Mouse (Mus musculus): ENCODE results near the gene Socs4.
"Not testable (repeated sequence)": the region's sequence is repeated elsewhere in the genome, so short reads cannot be mapped to it uniquely, and the experiment has no call there.

The Socs4 gene

GRCm38 (mm10) chr14:47286215-47286614 lies 9.5 kb downstream of the Socs4 start:
- DNase-seq (ENCODE audit: extremely low spot score, low read depth, low spot score): no peak

- no peak for DNase-seq (ENCODE audit: extremely low spot score, low read depth, low spot score)
Observed at GRCm38 (mm10) chr14:47287021-47287420, 10.3 kb downstream of the Socs4 start.

GRCm38 (mm10) chr14:47291772-47292171 lies 15.0 kb downstream of the Socs4 start:
- DNase-seq (ENCODE audit: extremely low spot score, low read depth, low spot score): no peak

- DNase-seq (ENCODE audit: extremely low spot score, low read depth, low spot score): no peak
Observed at GRCm38 (mm10) chr14:47294136-47294535, 17.4 kb downstream of the Socs4 start.

GRCm38 (mm10) chr14:47296232-47296631 lies 19.5 kb downstream of the Socs4 start:
- no peak for DNase-seq (ENCODE audit: extremely low spot score, low read depth, low spot score)

- peak; percentile 44 for DNase-seq (ENCODE audit: extremely low spot score, low read depth, low spot score)
Observed at GRCm38 (mm10) chr14:47297785-47298407, 21.2 kb downstream of the Socs4 start, which contains the start of gene Mapk1ip1l. Gene Mapk1ip1l (plus strand): TSS chr14:47298266.

- DNase-seq (ENCODE audit: extremely low spot score, low read depth, low spot score): no peak
Observed at GRCm38 (mm10) chr14:47298408-47298792, 21.7 kb downstream of the Socs4 start.

- DNase-seq (ENCODE audit: extremely low spot score, low read depth, low spot score): peak; percentile 44
Observed at GRCm38 (mm10) chr14:47298819-47299261, 22.1 kb downstream of the Socs4 start.

GRCm38 (mm10) chr14:47302885-47303680 lies 26.4 kb downstream of the Socs4 start:
- no peak for DNase-seq (ENCODE audit: extremely low spot score, low read depth, low spot score)

- DNase-seq (ENCODE audit: extremely low spot score, low read depth, low spot score): no peak
Observed at GRCm38 (mm10) chr14:47304814-47305405, 28.2 kb downstream of the Socs4 start.

GRCm38 (mm10) chr14:47305933-47306332 lies 29.2 kb downstream of the Socs4 start:
- no peak for DNase-seq (ENCODE audit: extremely low spot score, low read depth, low spot score)

GRCm38 (mm10) chr14:47307669-47308068 lies 30.9 kb downstream of the Socs4 start:
- no peak for DNase-seq (ENCODE audit: extremely low spot score, low read depth, low spot score)

- DNase-seq (ENCODE audit: extremely low spot score, low read depth, low spot score): no peak
Observed at GRCm38 (mm10) chr14:47309061-47309460, 32.3 kb downstream of the Socs4 start.

- no peak for DNase-seq (ENCODE audit: extremely low spot score, low read depth, low spot score)
Observed at GRCm38 (mm10) chr14:47310342-47311181, 33.8 kb downstream of the Socs4 start.

- no peak for DNase-seq (ENCODE audit: extremely low spot score, low read depth, low spot score)
Observed at GRCm38 (mm10) chr14:47319362-47319761, 42.6 kb downstream of the Socs4 start.

- not testable (repeated sequence) for DNase-seq (ENCODE audit: extremely low spot score, low read depth, low spot score)
Observed at GRCm38 (mm10) chr14:47321581-47321980, 44.9 kb downstream of the Socs4 start.

- DNase-seq (ENCODE audit: extremely low spot score, low read depth, low spot score): no peak
Observed at GRCm38 (mm10) chr14:47325965-47326761, 49.4 kb downstream of the Socs4 start.

- DNase-seq (ENCODE audit: extremely low spot score, low read depth, low spot score): no peak
Observed at GRCm38 (mm10) chr14:47327347-47327746, 50.6 kb downstream of the Socs4 start.

GRCm38 (mm10) chr14:47331920-47332319 lies 55.2 kb downstream of the Socs4 start:
- no peak for DNase-seq (ENCODE audit: extremely low spot score, low read depth, low spot score)

- DNase-seq (ENCODE audit: extremely low spot score, low read depth, low spot score): no peak
Observed at GRCm38 (mm10) chr14:47334819-47335218, 58.1 kb downstream of the Socs4 start.
